Mouse (Mus musculus) megakaryocyte-erythroid progenitor cell, adult 5-6 weeks (primary cell): ENCODE measurements around the gene Slc7a5. TPM values are rescaled to one million over a fixed set of nuclear protein-coding genes. Genes with fewer than 3 reads are reported as not detected.

Experiments
- ATAC-seq: replicated peaks from 2 replicates; pipeline ENCODE4 v1.8.0; 2016; ENCODE audit warnings: mild to moderate bottlenecking, inconsistent platforms; ENCODE audit not compliant: severe bottlenecking, poor library complexity, low FRiP score, low TSS enrichment
- total RNA-seq, 2 experiments: library from RNA; stranded (forward) in 1 of 2; stranded (reverse) in 1 of 2; fragments of 200-1000, 215-1000 nt in 1 of 2; fragments of >200 nt in 1 of 2; fragmentation: Nextera tagmentation in 1 of 2; gene quantifications; 2 replicates each; pipeline ENCODE4 v1.2.3; 2014 to 2017

Slc7a5 gene
- total RNA-seq, 2 experiments from 2014 or later = 43.1 to 90.0 TPM

- ATAC-seq = no peak
These were observed 4.5 kb upstream of the Slc7a5 start for GRCm38 (mm10) chr8:121911987-121912386.

- ATAC-seq = no peak
These were observed 3.9 kb upstream of the Slc7a5 start for GRCm38 (mm10) chr8:121911400-121911799.

- no peak for ATAC-seq
These were observed 2.2 kb upstream of the Slc7a5 start for GRCm38 (mm10) chr8:121909663-121910062.

- no peak for ATAC-seq
These were observed 1.7 kb upstream of the Slc7a5 start for GRCm38 (mm10) chr8:121909148-121909541.

- ATAC-seq = no peak
These were observed 1.1 kb upstream of the Slc7a5 start for GRCm38 (mm10) chr8:121908378-121909147.

- ATAC-seq = peak; percentile 10; the same call in 1 of the 2 replicates
These were observed 667 bp downstream of the Slc7a5 start for GRCm38 (mm10) chr8:121906542-121907512.

- ATAC-seq = no peak
These were observed 1.6 kb downstream of the Slc7a5 start for GRCm38 (mm10) chr8:121905864-121906263.

- no peak for ATAC-seq
These were observed 2.1 kb downstream of the Slc7a5 start for GRCm38 (mm10) chr8:121905420-121905819.

- ATAC-seq = no peak
These were observed 2.5 kb downstream of the Slc7a5 start for GRCm38 (mm10) chr8:121904999-121905398.

GRCm38 (mm10) chr8:121903977-121904376 lies 3.5 kb downstream of the Slc7a5 start:
- no peak for ATAC-seq

GRCm38 (mm10) chr8:121901498-121902236 lies 5.8 kb downstream of the Slc7a5 start:
- ATAC-seq = no peak

GRCm38 (mm10) chr8:121899180-121900044 lies 8.1 kb downstream of the Slc7a5 start:
- ATAC-seq = peak; percentile 72

- ATAC-seq = peak; percentile 93
These were observed 9.0 kb downstream of the Slc7a5 start for GRCm38 (mm10) chr8:121898401-121898931.

GRCm38 (mm10) chr8:121897871-121898381 lies 9.6 kb downstream of the Slc7a5 start:
- ATAC-seq = no peak

- no peak for ATAC-seq
These were observed 10.3 kb downstream of the Slc7a5 start for GRCm38 (mm10) chr8:121897205-121897604.

- no peak for ATAC-seq
These were observed 10.9 kb downstream of the Slc7a5 start for GRCm38 (mm10) chr8:121896476-121897145.

- no peak for ATAC-seq
These were observed 11.6 kb downstream of the Slc7a5 start for GRCm38 (mm10) chr8:121895910-121896309.

GRCm38 (mm10) chr8:121892875-121893274 lies 14.6 kb downstream of the Slc7a5 start:
- no peak for ATAC-seq
